Mouse (Mus musculus) R1 (cell line): ENCODE data around the gene Pde4b.

Source experiments
- DNase-seq: peaks from one replicate; pipeline ENCODE4 v3.0.0-alpha.2; 2018; ENCODE audit warnings: low read depth, low spot score

Gene Pde4b

DNA sequence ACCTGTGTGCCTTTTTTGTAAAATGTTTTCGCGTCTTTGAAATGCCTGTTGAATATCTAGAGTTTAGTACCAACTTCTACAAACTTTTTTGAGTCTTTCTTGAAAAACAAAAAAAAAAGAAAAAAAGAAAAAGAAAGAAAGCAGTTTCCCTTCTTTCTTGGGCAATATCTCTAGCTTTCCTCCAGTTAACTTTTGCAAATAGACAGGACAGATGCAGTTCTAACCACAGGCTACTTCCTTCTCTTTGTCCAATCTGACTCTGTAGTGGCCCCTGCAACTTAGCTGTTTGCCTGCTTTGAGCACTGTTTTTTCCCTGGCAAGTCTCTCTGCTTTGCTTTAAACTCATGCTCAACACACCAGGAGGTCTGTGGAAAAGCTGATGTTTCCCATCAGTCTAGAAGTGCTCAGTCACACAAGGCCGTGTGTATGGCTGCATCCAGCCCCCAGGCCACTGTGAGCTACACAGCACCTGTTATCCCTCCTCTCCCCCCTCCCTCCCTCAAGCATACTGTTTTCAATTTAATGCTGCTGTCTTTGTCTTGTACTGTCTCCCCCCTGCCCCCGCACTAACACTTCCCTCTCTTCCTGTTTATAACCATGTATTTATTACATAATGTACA lies 518.5 kb downstream of the Pde4b start:
- no peak for DNase-seq

DNA sequence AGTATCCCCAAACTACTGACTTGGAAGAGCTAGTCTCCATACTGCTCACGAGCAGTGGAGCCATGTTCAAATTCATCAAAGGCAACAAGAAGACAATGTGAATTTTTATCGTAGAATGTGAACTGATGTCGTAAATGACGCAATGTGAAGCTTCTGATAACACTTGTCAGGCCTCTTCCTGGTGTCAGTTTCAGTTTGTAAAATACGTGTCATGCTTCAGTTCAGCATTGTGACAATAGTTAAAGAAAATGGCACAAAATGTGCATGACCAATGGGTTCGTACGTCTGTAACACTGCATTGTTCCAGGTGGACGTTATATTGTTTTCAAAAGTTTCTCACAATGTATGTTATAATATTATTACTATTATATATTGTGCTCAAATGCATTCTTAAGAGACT lies 519.5 kb downstream of the Pde4b start:
- no peak for DNase-seq

DNA sequence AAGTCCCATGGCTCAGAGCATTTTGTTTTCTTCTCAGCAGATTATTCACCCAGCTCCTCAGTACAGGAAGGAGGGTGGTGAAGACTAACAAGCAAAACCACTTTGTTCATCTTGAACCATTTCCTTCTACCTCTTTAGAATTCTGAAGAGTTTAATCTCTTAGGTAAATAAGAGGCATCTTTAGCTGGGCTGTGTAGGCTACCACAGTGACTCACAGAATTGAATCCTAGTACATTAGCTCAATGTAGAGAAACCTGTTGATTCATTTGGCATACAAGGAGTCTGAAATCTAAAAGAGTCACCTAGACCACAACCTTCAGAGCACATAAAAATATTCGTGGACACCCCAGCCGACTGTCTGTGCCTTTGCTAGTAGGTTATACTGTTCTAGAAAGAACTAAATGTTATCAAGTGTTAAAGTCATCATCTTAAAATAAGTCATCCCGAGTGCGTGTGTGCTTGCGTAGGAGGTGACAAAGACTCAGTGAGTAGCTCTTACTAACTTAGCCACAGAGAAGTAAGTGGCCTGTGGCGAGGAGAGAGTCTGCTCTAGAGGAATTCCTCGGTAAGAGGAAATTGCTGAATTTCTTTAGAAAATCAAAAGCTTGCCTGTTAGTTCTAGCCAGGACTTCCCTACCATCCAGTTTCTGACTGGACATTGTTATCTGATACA lies 520.5 kb downstream of the Pde4b start:
- no peak for DNase-seq

DNA sequence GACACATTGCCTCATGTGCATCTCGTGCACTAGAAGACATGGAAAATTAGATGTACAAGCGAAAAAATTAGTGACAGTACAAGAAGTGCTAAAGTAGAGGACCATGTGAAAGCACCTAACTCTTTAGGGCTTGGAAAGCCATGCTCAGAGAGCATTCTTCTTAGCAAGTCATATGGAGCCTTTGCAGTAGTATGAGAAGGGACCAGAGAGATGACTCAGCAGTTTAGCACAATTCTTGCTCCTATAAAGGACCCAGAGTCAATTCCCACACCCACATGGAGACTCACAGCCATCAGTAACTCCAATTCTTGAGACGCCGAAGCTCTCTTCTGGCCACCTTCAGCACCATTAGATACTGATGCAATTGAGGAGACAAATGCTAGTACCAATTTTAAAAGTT lies 525.3 kb downstream of the Pde4b start:
- DNase-seq = no peak

DNA sequence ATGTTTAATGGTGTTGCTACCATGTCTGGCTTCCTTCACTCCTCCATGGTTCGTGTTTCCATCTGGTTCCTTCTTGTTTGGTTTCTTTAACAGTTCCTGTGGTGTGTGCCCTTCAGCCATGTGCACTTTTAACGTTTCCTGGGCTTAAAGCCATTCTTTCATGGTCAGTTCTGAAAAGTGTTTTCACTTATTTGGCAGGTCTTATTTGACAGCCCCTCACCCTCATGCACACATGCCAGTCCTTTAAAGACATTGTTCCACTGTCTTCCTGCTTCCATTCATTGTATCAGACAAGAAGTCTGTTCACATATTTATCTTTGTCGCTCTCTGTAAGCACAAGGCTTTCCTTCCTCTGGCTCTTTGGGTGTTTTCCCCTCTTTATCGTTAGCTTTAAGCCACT lies 530.4 kb downstream of the Pde4b start:
- no peak for DNase-seq

DNA sequence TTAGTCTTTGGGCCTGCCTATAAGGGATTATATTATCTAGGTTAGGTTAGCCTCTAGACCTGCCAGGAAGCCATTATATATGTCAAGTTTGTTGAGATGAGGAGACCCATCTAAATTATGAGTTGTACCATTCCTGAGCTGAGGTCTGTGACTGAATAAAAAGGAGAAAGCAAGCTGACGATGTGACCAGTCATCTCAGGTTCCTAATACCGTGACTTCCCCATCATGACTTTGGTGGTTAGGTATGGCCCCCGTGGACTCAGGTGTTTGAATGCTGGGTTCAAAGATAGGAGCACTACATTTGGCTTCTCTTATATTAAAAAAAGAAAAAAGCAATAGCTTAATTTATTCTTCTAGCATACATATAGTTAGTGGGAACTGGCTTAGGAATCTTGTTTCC lies 531.3 kb downstream of the Pde4b start:
- DNase-seq = no peak

DNA sequence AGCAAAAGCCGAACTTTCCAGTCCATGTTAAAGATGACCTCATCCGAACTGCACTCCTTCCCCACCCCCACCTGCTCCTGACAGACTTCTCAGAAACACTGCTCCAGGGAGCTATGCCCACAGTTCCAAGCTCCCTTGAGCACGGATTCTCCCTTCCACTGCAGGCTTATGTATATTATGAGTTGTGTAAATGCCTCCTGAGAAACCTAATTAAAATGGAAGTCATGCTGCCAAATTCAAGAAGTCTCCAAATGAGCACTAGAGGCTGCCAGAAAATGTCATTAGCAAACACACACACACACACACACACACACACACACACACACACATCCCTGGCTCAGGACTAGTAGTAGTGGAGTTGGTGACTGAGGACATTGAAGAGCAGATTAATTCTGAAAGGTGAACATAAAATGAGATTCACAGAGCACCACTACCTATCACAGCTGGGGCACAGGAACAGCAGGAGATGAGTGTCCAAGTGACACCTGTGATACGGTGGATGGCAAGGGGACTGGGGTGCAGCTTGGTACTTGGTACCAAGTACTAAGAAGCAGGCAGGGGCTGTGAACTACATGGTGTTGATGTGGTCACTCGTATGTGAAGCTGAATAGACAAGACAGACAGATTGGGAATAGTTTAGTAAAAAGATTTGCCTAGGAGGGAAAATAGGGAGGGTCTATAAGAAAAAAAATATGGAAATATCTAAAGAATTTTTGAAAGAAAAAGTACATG lies 533.0 kb downstream of the Pde4b start:
- DNase-seq = no peak

DNA sequence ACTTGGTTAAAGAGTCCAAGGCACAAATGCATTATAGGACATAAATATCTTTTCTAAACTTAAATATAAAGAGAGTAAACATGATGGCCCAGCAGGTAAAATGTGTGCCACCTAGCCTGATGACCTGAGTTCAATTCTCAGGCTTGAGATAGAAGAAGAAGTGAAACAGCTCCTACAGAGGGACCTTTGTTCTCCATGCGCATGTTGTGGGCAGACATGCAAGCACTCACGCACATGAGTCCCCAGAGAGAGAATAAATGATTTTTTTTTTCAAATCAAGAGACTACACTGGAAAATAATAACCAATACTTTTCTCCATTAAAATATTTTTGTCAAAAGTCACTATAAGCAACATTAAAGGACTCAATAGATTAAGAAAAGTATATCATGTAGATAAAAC lies 533.8 kb downstream of the Pde4b start:
- DNase-seq = no peak

DNA sequence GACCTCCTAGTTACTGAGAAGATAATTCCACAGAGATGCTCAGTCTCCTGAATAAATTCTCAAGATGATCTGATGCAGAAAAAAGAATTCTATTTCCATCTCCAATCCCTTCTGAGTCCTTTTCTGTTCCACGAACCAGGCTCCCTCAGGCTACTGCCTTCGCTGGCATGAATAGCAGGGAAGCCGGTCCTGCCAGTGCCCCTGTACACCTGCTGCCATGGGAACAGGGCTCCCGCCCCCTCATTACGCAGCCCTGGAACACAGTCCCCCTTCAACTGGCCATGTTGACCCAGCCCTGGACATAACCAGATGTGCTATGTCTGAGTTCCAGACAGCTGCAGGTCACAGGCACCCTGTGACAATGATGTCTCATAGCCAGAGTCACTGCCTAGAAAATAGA lies 535.6 kb downstream of the Pde4b start:
- DNase-seq = no peak

DNA sequence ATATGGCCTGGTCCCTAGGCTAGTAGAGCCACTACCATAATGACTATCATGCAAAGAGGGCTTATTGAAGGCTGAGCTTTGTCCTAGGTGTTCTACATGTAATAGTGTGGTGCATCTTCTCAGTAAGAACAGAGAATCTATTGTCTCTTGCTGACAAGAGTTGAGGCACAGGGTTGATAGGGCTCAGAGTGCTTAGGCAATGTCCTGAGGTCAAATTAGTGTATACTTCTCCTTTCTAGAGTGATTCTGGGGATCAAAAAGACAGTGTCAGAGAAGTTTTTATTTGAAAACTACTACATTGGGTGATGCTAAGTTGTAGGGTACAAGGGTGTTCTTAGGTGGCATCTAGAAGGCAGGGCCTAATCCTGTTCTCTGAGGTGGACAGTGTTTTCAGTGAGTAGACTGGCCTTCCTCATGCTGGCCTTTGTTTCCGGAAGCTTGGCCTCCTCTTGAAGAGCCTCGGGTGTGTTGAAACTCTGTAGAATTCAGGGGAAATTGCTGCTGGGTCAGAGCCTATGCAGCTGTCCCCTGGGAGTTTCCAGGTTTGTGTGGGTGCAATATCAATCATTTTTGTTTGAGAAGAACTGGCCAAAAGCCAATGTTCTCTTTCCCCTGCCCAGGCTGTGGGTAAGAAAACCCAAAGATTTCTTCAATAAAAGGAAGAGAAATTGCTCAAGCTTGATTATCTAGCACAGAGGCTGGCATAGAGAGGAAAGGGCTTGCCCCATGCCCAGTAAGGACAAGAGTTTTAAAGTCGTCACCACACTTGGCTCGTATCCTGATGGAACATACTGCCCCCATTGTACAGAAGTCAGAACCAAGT lies 536.7 kb downstream of the Pde4b start:
- DNase-seq = no peak

DNA sequence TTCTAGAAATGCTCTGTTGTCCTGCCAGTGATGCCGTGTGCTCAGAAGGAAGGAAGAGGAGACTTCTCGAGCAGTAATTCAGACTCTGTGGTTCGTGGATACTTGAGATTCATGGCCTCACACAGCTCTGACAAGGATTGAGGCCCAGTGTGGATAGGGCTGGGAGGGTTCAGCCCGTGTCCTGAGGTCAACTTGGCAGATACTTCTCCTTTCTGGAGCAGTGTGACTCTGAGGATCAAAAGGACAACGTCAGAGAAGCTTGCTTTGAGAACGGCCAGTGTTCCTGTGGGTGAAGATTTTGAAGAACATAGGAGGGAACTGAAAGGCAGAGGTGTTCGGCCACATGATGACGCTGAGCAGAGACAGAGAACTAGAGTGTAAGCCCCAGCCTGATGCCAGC lies 537.6 kb downstream of the Pde4b start:
- DNase-seq = no peak

DNA sequence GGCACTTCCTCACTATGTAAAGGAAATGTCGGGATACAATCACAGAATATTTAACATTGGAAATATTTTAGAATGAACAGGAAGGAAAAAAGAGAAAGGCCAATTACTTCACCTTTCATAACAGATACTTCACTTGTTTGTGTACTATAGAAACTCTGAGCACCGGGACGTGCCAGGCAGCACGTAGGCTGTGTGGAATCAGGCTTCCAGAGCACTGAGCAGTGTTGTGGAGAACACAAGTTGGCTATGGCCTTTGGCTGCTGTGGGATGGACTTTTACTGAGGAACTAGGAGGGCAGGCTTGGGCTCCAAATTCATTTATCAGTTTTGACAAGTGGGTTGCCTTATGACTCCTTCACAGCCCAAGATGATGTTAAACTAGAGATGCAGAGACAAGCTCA lies 540.5 kb downstream of the Pde4b start:
- no peak for DNase-seq

DNA sequence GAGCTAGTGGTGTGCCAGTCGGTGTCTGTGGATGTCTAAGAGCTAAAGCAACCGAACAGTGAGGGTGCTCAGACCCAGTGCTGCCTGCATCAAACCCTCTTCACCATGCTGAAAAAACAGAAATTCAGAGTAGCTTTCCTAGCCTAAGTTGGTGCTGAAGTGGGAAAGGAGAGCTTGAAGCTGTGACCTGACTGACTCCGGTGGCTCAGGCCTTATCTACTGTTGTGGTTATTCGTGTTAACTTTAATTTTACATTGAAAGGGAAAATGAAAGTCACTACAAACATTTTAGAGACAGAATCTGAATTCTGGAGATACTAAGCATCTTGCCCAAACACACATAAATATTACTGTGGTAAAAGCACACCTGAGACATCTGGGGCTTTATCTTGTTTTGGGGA lies 542.3 kb downstream of the Pde4b start:
- no peak for DNase-seq

DNA sequence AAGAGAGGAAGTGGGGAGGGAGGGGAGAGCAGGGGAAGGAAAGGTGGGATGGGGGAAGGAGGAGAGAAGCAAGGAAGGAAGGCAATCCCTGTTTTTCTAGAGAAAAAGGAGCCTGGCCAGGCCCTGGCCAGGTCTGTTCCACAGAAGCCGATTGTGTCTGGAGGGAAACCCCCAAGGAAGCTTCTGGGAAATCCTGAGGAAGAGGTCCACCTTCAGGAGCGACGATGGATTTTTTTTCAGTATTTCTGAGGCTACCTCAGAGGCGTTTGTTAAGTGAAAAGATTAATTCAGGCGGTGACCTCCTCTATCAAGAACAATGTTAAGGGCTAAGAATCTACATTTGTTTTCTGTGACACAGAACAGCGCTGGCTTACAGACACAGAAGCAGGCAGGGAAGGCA lies 542.9 kb downstream of the Pde4b start:
- DNase-seq = no peak

DNA sequence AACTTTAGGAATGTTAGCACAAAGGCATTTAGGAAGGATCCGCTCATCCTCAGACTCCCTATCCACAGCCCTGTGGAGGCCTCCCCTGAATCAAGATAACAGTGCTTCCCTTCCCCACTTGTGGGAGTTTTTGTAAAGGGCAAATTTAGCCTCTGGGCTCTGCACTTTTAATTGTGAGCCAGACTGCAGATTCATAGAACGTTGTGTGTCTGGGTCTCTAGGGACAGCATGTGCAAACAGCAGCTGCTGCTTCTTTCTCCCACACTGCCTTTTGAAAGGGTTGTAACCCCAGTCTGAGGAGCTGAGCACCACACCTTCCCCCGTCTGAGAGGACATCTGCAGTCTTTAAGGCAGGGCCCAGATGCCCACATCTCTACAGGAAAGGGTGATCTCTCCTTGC lies 544.3 kb downstream of the Pde4b start:
- no peak for DNase-seq

DNA sequence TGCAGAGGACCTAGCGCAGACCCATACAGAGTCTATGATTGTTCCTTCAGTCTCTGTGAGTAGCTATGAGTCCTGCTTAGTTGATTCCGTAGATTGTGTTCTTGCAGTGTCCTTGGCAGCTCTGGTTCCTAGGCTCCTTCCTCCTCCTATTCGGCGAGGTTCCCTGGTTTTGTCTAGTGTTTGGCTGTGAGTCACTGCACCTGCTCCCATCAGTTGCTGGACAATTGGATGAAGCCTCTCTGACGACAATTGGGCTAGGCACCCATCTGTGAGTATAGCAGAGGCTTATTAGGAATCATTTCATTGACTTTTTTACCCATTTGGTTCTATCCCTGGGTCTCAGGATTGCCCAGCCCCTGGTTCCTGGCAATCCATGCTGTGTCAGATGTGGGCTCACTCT lies 545.9 kb downstream of the Pde4b start:
- DNase-seq = no peak

DNA sequence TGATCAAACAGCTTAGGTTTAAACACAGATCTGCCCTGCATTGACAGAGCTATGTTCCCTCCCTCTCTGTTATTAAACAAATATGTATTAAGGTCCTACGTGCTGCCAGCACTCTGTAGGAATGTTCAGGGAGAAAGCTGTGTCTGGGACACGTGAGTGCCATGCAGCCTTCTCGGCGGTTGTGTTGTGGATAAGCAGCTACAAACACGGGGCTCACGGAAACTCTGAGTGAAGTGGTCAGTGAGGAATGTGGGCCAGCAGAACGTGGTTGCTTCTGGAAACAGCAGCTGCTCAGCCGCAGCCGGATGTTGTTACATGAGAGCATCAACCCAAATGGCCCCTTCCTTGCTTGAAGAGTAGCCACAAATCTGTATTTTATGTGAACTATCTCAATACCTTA lies 547.9 kb downstream of the Pde4b start:
- no peak for DNase-seq

DNA sequence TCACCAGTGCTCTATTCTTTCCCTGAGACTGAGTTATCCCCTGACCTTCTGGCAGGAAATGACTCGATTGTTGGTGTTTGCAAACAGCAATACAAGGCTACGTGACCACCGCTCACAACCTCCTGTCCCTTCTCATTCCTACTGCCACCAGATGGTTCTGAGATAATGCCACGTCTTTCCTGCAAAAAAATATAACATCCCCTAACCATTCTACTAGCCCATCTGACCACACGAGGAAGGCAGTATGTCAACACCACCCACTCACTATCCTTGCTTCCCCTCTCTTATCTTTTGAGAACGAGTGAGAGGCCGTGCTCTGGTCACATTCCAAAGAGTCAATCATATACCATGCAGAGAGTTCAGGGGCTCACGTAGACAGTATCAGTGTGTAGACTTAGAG lies 548.6 kb downstream of the Pde4b start:
- DNase-seq = no peak

DNA sequence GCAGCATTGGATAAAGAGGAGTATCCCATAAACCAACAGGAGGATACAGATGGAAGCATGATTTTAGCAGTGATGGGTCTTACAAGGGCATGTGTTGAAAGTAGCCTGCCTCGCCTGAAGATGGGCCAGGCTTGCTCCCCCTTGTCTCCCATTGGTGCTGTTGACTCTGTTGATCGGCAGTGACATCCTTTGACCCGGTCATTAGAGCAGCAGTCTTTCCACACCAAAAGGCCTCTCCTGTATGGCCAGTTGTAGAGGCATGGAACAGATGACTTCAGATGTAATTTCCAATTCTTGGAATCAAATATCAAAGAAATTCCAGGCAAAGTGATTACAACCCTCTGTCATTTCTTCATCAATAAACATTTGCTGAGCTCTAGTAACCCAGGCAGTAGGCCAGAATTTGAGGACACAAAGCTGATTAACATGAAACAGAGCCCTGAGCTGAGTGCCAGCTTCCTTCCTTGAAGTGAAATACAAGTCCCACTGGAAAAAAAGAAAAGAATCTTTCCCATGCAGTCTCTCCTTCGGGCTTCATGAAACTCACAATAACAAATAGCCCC lies 550.1 kb downstream of the Pde4b start:
- DNase-seq = no peak

DNA sequence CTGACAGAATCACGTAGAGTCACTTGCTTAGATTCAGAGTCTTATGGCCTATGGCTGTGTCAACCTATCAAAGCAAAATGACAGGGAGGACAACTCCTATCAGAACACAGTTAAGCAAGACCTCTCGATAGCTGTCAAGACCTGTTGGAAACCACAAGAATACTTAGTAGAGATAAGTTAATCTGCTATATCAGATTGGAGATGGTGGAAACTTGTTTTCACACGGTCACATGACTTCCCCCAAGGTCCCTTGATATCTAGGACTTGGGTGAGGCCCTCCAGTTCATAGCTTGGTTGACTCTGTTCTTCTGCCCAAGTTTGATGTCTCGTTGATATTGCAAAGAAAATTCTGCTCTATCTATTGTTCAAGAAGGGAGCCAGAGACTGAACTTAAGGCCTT lies 553.6 kb downstream of the Pde4b start:
- no peak for DNase-seq

DNA sequence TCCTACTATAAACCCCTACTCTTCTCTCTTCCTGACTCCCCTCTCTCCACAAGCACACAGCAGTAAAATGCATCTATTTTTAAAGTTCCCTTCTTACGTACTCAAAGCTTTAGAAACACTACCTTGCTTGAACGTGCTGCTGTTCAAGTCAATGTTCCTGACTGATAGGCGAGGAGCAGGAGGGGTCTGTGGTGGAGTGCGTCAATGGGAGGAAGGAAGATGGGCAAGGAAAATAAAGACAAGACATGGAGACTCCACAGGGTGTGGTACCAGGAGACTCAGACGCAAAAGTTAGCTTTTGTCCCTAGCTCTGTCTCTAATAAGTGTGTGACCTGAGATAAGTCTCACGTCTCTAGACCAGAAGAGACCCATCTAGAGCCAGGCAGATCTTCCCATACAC lies 556.7 kb downstream of the Pde4b start:
- no peak for DNase-seq

DNA sequence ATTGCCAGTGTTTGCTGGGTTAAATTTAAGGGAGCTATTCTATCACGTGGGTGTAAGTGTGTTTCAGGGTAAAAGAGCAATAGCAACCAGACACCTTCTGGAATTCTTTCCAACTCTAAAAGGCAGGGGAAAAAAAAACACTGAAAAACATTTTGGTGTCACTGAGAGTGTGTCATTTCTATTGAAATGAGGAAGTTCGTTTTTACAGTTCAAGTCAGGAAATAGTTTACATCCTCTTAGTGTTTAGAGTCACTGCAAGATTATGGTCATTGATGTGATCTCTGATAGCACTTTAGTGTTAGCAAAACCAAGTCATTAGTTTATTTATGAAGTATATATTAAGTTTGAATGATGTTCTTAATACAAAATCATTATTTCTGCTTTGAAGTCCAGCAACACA lies 559.7 kb downstream of the Pde4b start:
- no peak for DNase-seq
